Mouse (Mus musculus): ENCODE data around the gene Gm42420.

Gm42420 gene

DNA sequence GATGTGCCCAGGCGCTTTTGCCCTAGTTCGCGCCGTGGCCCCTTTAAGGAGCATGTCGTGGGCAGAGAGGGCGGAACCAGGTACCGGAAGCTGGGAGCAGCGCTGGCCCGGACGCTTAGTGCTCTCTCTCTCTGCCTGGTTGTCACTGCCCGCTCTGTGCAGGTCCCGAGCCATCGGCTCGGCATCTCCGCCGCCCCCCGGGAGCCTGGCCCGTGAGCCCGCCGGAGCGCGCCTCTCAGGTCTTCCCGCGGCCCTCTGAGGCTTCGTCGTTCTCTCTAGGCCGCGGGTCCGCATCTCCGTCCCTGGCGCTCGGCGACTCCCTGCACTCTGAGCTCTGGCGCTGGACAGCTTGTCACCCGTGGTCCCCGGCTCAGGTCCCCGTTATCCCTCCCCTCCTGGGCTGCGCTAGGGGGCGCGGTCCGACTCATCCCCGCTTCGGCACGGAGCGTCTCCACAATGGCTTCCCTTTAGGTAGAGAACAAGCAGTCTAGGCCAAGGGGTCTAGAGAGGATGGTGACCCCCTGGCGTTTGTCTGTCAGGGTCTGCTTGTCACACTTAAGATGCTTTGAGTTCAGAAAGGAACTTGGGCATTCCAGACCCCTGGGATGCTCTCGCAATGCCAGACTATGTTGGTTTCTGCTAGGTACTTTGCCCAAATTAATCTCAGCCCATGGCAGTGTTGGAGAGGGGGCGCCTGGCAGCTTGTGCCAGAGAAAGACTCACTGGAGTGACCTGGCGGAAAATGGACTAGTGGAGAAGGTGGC is 11.6 kb upstream of the Gm42420 start, which contains the start of gene Adck2:
Adck2 (plus strand) TSS at position 83 of the 764 bp plus-strand sequence.
- DNase-seq (ENCODE audit: low read depth) = peak; percentile 85

DNA sequence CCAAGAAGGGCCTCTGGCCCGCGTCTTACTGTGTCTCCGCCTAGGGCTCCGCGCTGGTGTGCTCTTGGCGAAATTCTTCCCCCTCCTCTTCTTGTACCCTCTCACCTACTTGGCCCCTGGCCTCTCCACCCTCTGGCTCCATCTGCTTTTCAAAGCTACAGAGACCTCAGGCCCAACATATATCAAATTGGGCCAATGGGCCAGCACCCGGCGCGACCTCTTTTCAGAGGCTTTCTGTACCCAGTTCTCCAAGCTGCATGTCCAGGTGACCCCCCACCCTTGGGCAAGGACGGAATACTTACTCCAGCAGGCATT is 11.0 kb upstream of the Gm42420 start:
- no peak for DNase-seq (ENCODE audit: low read depth)

DNA sequence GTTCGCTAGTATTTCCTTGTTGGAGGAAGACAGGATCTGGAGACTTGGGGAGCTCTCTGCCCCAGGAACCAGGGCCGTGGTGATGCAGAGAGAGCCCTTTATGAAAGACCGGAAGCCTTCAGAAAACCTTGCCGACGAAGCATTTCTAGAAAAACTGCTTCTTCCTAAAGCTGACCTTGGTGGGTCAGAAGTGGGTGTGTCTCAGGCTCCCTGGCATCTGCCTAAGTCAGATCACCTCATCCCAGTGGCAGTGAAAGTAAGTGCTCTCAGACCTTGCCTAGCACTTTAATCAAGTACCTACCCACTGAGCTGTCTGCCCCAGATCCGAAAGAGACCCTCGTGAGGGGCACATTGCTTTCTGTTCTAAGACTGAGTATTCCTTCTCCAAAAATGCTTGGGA is 10.6 kb upstream of the Gm42420 start:
- no peak for DNase-seq (ENCODE audit: low read depth)

DNA sequence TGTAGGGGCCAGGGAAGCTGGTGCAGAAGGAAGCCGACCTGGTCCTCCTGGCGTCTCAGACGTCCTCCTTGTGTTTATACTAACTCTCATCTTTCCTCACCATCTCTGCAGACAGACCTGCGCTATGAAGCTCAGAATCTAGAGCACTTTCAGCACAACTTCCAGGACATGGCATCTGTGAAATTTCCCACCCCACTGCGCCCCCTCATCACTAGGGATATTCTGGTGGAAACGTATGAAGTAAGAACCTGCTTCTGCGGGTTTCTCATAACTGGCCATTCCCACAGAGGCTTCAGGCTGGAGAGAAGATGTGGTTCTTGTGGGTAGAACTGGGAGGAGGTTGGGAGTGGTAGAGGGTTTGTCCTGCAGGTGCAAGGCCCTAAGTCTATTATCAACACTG is 6.0 kb upstream of the Gm42420 start:
- DNase-seq (ENCODE audit: low read depth) = no peak

DNA sequence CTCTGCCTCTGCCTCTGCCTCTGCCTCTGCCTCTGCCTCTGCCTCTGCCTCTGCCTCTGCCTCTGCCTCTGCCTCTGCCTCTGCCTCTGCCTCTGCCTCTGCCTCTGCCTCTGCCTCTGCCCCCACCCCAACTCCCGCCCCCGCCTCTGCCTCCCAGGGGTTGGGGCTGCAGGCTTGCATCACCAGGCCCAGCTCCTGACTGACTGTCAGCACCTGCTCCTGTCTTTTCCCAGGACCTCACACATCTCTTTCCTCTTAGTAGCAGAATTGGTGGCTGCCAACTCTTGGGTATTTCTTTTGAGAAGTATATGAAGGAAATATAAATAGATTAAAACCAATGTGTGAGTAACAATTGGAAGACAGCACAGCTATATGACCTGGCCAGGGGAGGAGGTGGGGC is 5.0 kb upstream of the Gm42420 start:
- no peak for DNase-seq (ENCODE audit: low read depth)

DNA sequence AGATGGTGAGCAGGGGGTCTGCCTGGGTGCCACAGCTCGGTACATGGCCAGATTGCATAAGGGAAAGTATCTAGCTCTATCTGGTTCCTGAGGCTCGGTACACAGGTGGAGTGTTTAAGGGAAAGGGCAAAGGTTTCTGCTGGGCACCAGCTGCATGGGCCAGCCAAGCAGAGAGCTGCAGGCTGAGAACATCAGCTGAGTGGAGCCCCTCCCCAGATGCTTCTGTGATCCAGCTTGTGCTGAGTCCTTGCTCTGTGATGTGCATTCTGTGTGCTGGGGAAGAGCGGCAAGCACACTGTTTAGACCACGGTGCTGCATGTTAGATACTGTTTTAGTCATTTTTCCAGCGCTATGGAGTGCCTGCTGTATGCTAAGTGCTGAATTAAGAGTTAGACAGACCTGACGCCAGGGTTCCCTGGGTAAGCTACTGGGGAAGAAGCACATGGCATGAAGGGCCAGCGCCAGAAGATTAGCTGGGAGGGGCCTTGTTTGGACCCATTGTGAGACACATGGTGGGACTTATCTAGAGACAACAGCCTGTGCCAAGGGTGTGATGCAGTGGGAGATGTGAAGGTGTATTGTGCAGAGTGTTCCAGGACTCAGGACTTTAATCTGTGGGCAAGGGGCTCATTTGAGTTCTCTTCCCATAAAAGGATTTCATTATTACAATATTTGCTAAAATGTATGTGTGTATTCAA is 4.3 kb upstream of the Gm42420 start:
- no peak for DNase-seq (ENCODE audit: low read depth)

DNA sequence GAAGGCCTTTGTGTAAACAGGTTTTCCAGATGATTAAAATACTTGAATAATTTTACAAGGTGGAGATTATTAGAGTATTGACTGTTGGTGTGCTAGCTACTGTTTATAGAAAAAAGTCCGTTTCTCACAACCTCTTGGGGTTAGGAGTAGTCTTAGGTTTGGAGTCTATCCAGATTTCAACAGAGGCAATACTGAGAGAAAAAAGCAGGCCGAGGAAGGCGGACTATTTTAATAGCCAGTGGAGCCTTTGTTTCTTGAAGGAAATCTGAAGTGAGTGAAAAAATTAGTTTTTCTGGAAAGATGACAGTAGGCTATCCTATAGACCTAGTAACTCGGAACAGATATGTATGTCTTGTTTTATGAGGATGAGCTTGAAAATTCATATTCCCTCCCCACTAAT is 5.9 kb downstream of the Gm42420 start:
- no peak for DNase-seq (ENCODE audit: low read depth)

DNA sequence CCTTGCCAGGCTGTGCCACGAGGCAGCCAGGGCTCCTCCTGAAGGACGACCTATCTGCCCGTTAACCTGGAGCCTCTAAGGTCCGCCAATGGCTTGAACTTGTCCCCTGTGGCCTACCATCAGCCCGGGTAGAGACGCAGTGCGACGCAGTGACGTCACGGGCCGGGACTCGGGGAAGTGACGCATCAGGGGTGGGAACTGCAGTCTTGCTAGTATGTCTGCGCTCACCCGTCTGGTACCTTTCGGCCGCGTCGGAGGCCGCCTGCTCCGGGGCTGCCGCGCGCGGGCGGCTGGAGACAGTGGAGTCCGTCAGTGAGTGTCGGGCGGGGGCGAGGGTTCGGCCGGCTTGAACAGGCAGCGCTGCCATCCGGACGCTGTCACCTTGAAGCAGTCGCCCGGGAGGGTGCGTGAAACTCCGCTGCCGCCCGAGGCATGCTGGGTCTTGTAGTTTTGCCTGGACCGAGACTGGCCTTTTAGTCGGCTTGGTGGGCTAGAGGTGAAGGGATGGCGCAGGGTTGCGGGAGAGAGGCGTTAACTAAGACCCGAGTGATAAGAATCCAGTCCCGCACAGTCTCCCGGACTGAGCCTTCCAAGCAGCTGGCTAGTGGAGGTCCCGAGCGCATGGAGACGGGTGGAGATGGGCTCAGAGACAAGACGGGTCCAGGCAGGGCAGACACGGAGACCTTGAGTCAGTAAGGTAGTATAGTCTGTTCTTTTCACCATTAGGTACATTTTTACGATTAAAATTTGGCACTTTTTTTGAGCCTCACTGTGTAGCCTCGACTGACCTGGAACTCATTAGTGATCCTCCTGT is 7.1 kb downstream of the Gm42420 start, which contains the start of gene Ndufb2:
Ndufb2 (plus strand) TSS at position 174 of the 814 bp plus-strand sequence.
- peak; percentile 98 for DNase-seq (ENCODE audit: low read depth)

DNA sequence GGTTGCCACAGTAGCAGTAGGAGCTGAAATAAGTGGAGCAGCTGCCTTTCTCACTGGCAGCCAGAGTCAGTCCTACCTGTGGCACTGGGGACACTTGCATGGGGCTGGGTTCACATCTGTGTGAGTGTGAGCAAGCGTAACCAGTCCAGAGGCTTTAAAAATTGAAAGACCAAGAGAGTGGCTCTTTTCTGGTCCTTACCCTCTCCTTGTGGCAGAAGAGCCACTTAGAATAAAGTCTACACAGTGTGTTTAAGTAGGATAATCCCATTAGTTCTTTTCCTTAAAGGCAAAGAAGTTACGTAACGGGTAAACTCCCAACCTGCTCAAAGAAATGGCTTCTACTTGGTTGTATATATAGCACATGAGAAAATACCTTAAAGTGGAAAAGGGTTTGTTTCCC is 15.3 kb downstream of the Gm42420 start:
- no peak for DNase-seq (ENCODE audit: low read depth)

DNA sequence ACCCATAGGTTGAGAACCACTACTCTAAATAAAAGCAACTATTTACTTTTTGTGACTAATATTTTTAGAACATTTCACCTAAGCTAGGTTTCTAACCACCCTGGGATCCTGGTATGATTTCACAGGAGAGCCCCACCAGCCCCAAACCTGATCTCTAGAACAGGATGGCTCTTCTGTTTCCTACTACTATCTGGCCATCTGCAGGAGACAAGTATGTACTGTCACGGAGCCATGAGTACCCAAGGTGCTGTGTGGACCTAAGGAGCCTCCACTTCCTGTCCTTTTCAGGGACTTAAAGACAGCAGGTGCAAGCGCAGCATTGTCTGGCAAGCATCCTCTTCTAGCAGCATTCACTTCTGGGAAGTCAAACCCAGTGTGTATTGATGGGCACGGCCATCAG is 16.3 kb downstream of the Gm42420 start:
- DNase-seq (ENCODE audit: low read depth) = no peak

DNA sequence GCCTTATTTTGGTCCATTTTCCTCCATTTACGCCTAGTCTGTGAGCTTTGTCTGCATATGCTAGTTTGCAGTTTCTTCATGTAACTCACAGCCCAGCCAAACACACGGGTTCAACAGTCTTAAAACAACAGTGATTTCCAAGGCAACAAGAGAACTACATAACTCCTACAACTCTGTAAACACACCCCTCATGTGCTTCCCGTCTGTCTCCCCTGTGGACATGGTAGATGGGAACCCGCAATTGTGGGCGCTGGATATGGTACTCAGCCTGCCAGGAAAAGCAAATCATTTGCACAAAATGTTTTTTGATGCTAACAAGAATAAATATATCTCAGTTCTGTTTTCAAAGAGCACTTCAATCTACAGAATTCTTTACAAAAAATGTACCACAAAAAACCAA is 19.0 kb downstream of the Gm42420 start:
- no peak for DNase-seq (ENCODE audit: low read depth)

DNA sequence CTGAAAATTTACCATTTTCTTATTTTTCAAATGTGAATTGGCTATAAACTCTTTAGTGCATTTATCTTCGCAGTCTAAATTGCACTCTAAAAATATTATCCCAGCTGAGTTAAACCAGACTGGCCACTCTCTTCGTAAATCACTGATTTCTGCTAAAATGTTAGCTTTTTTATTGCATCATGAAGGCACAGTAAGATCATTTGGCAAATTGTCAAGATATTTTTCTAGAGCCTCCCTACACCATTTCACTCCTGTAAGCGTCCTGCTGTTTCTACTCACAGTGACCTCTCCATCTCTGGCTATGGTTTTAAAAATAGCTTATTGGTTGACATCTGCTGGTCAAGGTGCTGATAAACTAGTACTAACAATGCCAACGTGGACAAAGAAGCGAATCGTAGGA is 20.5 kb downstream of the Gm42420 start:
- DNase-seq (ENCODE audit: low read depth) = no peak

DNA sequence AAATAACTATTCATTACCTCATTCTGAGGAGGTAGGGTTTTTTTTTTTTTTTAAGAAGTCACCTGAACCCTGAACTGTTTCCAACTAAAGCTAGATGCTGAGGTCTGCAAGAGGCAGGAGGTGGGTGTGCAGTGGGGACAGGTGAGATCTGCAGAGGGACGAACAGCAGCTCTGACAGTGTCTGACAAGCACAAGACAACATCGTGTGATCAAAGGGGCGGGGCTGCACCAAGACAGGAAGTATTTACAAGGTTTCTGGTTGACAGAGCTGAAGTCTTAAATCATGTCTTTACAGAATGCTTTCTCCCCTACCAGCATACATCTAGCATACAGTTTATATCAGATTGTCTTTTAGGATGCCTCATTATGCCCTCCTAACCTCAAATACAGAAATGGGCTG is 21.3 kb downstream of the Gm42420 start:
- no peak for DNase-seq (ENCODE audit: low read depth)

DNA sequence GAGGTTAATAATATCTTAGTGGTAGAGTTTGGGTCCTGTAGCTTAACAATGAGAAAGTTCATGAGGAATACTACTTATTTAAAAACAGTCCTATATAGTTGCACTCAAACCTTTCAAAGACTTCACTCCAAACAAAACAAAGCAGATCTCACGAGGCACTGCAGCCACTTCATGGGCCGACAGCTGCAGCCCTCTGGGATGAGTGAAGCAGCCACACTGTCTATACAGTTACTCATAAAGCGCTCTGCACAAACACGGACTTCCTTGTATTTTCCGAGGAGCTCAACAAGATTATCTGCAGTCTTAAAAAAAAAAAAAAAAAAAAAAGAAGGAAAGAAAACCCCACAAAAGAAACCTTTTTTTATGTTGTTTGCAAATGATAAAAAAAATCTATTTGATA is 21.8 kb downstream of the Gm42420 start:
- DNase-seq (ENCODE audit: low read depth) = no peak

DNA sequence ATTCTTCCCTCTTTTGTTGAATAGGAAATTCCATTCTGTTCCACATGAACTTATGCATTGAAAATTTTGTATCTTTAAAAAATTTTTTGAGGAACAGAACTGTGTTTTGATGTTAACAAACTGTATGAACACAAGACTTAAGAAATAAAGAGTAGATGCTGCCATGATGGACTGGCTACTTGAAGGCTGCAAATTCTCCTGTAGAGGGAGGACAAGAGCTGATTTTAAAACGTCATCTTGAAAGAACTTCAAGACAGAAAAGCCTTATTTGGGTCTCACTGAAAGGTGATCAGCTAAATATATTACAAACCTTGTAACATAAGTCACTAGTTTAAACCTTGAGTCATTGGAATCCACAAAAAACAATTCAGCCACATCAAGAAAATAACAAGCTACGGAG is 24.7 kb downstream of the Gm42420 start:
- DNase-seq (ENCODE audit: low read depth) = peak; percentile 56

DNA sequence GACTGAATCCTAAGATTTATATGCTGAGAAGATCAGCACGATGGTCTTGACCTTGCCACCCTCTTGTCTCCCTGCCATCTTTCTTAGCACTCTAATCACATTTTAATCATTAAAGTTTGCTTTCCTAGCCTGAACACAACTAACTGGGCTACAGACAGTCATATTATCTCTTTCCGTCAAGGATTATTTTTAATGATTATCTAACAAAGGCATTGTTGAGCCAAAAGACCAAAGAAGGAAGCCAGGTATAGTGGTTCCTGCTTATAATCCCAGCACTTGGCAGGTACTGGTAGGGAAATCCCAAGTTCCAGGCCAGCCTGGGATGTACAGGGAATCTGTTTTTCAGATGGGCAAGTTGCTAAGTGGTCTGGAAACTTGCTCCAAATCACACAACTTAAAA is 25.7 kb downstream of the Gm42420 start:
- DNase-seq (ENCODE audit: low read depth) = no peak
